8 mouse cellular contexts compared by ENCODE assay signal in the genomic region with DNA sequence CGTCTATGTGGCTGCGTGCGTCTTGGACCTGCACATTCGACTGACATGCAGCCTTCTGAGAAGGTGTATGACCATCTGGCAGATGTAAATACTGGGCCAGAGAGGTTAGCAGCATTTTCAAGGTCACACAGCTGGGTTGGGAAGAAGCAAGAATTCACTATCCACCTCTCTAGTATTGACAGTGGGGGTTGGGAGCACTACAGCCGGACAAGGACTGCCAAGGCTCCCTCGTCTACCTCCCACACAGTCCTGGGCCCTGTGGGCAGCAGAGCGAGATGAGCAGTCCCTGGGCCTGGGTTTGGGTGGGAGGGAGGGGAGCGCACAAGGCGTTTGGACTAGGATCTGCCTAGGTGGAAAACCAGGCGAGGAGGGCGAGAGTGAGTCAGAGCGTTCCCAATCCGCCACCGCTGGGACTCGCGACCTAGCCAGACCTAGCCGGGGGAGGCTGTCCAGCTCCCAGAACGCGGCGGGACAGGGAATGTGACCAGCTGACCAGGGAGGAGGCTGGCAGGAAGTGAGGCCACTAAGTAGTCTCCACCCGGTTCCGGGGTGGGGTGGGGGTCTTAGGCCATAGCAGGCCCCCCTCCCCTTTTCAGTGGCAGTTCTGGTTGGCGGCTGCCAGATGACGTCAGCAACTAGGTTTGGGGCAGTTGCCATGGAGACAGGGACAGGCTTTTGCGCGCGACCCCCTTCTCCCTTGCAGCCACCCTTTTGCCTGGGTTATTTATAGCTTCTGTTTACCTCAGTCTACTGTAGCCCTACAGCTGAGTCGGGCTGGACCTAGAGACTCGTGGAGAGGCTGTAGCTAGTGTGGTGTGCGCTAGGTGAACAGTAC. TPM values are rescaled to one million over a fixed set of nuclear protein-coding genes. Genes with fewer than 3 reads are reported as not detected.
DNase-seq lines count a peak whose midpoint lies in the region; ATAC-seq and TF ChIP-seq lines count a peak whose summit lies in the region.

No protein-coding gene starts in this region.

- no peaks in the 10 kb centered on the region for H3K9me3 ChIP-seq in heart, embryonic 11.5 days (replicated peaks; ENCODE audit: control insufficient read depth, low read length)
- no peaks in the 10 kb centered on the region for H3K9me3 ChIP-seq in kidney, embryonic 15.5 days (replicated peaks)

- H3K4me3 ChIP-seq in bone marrow, adult 2 months (replicated peaks; ENCODE audit: control insufficient read depth, low read depth, low read length): peak overlapping the region; percentile 83
- peak overlapping the region; percentile 89 for H3K4me3 ChIP-seq in embryonic fibroblast, embryonic 13.5 days (ENCODE audit: insufficient read depth, low read length)
- H3K4me3 ChIP-seq in heart, embryonic 11.5 days (ENCODE audit: low read depth, low read length): peak overlapping the region; percentile 67
- H3K4me3 ChIP-seq in kidney, embryonic 15.5 days (replicated peaks): peak overlapping the region; percentile 81
- peak overlapping the region; percentile 71 for H3K4me3 ChIP-seq in liver, adult 2 months (ENCODE audit: insufficient read depth, low read depth, low read length)

- peak; percentile 30; the same call in 1 of the 2 replicates for TF ChIP-seq POLR2A in bone marrow, adult 2 months (IDR thresholded peaks at IDR 0.05; ENCODE audit: borderline replicate concordance, control insufficient read depth, low read depth, low read length)
- TF ChIP-seq POLR2A in embryonic fibroblast, embryonic 13.5 days (IDR thresholded peaks at IDR 0.05; ENCODE audit: low read depth, low read length): peak; percentile 85
- peak; percentile 73 for TF ChIP-seq POLR2A in liver, adult 2 months (IDR thresholded peaks at IDR 0.05; ENCODE audit: extremely low read depth, insufficient read depth, low read length)

- H3K4me2 ChIP-seq in heart, embryonic 11.5 days: peak overlapping the region; percentile 81
- peak overlapping the region; percentile 83 for H3K4me2 ChIP-seq in kidney, embryonic 15.5 days

- 1% methylated on average over 30 of the region's 30 CpGs for WGBS in bone marrow, adult 2 months
- WGBS in heart, embryonic 11.5 days (ENCODE audit: insufficient replicate concordance): 2% methylated on average over 28 of the region's 30 CpGs
- under 1% methylated on average over 30 of the region's 30 CpGs for WGBS in kidney, embryonic 15.5 days
- 3% methylated on average over 30 of the region's 30 CpGs for WGBS in liver, adult 2 months

- DNase-seq in 416B (ENCODE audit: low read depth): peak; percentile 90
- DNase-seq in liver, adult 2 months (ENCODE audit: extremely low read depth, low read depth, low spot score): peak; percentile 67
- DNase-seq in splenic B cell, adult 2 months (ENCODE audit: low read depth, low spot score): peak; percentile 77

- H3K36me3 ChIP-seq in heart, embryonic 11.5 days (ENCODE audit: control insufficient read depth, insufficient read depth, low read length): no peaks in the 10 kb centered on the region
- peaks cover 5% of the 10 kb centered on the region; the same call in 1 of the 2 replicates for H3K36me3 ChIP-seq in kidney, embryonic 15.5 days
- H3K36me3 ChIP-seq in liver, adult 2 months (ENCODE audit: control insufficient read depth, insufficient read depth, low read length): no peaks in the 10 kb centered on the region
- no peaks in the 10 kb centered on the region for H3K36me3 ChIP-seq in splenic B cell, adult 2 months (ENCODE audit: control insufficient read depth, insufficient read depth, low read length, poor library complexity, severe bottlenecking)

- no peaks in the 10 kb centered on the region for H3K27me3 ChIP-seq in heart, embryonic 11.5 days (ENCODE audit: control insufficient read depth, insufficient read depth, low read length)
- no peaks in the 10 kb centered on the region for H3K27me3 ChIP-seq in kidney, embryonic 15.5 days
- no peaks in the 10 kb centered on the region for H3K27me3 ChIP-seq in liver, adult 2 months (ENCODE audit: control insufficient read depth, insufficient read depth, low read length)
- no peaks in the 10 kb centered on the region for H3K27me3 ChIP-seq in splenic B cell, adult 2 months (ENCODE audit: control insufficient read depth, insufficient read depth, low read length, poor library complexity, severe bottlenecking)

- peaks cover 16% of the 10 kb centered on the region for H3K4me1 ChIP-seq in bone marrow, adult 2 months (ENCODE audit: control insufficient read depth, insufficient read depth, low read length)
- H3K4me1 ChIP-seq in embryonic fibroblast, embryonic 13.5 days (ENCODE audit: control insufficient read depth, insufficient read depth, low read length): peaks cover 1% of the 10 kb centered on the region; the same call in 1 of the 2 replicates
- H3K4me1 ChIP-seq in heart, embryonic 11.5 days (ENCODE audit: control insufficient read depth, insufficient read depth, low read length): peaks cover 22% of the 10 kb centered on the region
- peaks cover 48% of the 10 kb centered on the region for H3K4me1 ChIP-seq in kidney, embryonic 15.5 days
- H3K4me1 ChIP-seq in liver, adult 2 months (ENCODE audit: control insufficient read depth, insufficient read depth, low read length): peaks cover 9% of the 10 kb centered on the region

- peak overlapping the region; percentile 84 for H3K9ac ChIP-seq in heart, embryonic 11.5 days (ENCODE audit: low read depth, low read length)
- peak overlapping the region; percentile 89 for H3K9ac ChIP-seq in kidney, embryonic 15.5 days
- peak overlapping the region; percentile 77 for H3K9ac ChIP-seq in liver, adult 2 months (ENCODE audit: low read depth, low read length)

- peaks cover 13% of the 10 kb centered on the region for H3K79me2 ChIP-seq in liver, adult 2 months (ENCODE audit: control insufficient read depth, insufficient read depth, low read length)

- peak; percentile 69 for ATAC-seq in heart, embryonic 11.5 days (replicated peaks; ENCODE audit: insufficient number of reproducible peaks, low FRiP score, low TSS enrichment)
- peak; percentile 85 for ATAC-seq in kidney, embryonic 15.5 days (replicated peaks; ENCODE audit: low FRiP score)
- peak; percentile 23; the same call in 1 of the 2 replicates for ATAC-seq in monocyte, adult 5-6 weeks (replicated peaks; ENCODE audit: insufficient number of reproducible peaks, low FRiP score, low TSS enrichment, poor library complexity, severe bottlenecking)

- H3K27ac ChIP-seq in bone marrow, adult 2 months (ENCODE audit: control insufficient read depth, insufficient read depth, low read depth, low read length, poor library complexity): peak overlapping the region; percentile 88
- peak overlapping the region; percentile 87 for H3K27ac ChIP-seq in embryonic fibroblast, embryonic 13.5 days (ENCODE audit: insufficient read depth, low read length)
- H3K27ac ChIP-seq in heart, embryonic 11.5 days (ENCODE audit: low read depth, low read length): peak overlapping the region; percentile 94
- peak overlapping the region; percentile 95 for H3K27ac ChIP-seq in kidney, embryonic 15.5 days
- H3K27ac ChIP-seq in liver, adult 2 months (replicated peaks; ENCODE audit: insufficient read depth, low read depth, low read length): peak overlapping the region; percentile 79

- no peak for TF ChIP-seq CTCF in bone marrow, adult 2 months (IDR thresholded peaks at IDR 0.05; ENCODE audit: control insufficient read depth, insufficient read depth, low read length)
- no peak for TF ChIP-seq CTCF in embryonic fibroblast, embryonic 13.5 days (IDR thresholded peaks at IDR 0.05; ENCODE audit: borderline replicate concordance, insufficient read depth, low read length)
- no peak for TF ChIP-seq CTCF in liver, adult 2 months (IDR thresholded peaks at IDR 0.05; ENCODE audit: low read depth, low read length)

RNA-seq across cellular contexts. Expression of a gene that starts 1.4 kb away (rescaled TPM):
- 11.9 and 23.1 TPM in 2 replicates for polyA plus RNA-seq in bone marrow, adult 2 months (2011; ENCODE audit: insufficient read depth, insufficient read length, low replicate concordance, missing spikeins)
- polyA plus RNA-seq in embryonic fibroblast, embryonic 13.5 days (2011; ENCODE audit: insufficient read length, low read depth, missing spikeins): 31.7 and 40.8 TPM in 2 replicates
- polyA plus RNA-seq in heart, embryonic 11.5 days (2014; fragmentation: Nextera tagmentation; extraction: Ambion mirVana): 23.6 and 27.9 TPM in 2 replicates
- polyA plus RNA-seq in kidney, embryonic 15.5 days (2015; fragmentation: Nextera tagmentation; extraction: Ambion mirVana): 33.3 and 39.5 TPM in 2 replicates
- total RNA-seq in liver, adult 2 months (2014; rRNA removed): 1.3 and 2.6 TPM in 2 replicates
- 5.5 and 7.4 TPM in 2 replicates for polyA plus RNA-seq in liver, adult 2 months (2012; rRNA removed)
- total RNA-seq in monocyte, adult 5-6 weeks (2017): 0.64 to 6.4 TPM (median 1.2 TPM) in 3 replicates

RNA-seq across cellular contexts. Expression of a gene that starts 30.0 kb away (rescaled TPM):
- 77.0 and 79.4 TPM in 2 replicates for polyA plus RNA-seq in bone marrow, adult 2 months (2011; ENCODE audit: insufficient read depth, insufficient read length, low replicate concordance, missing spikeins)
- 55.2 and 69.7 TPM in 2 replicates for polyA plus RNA-seq in embryonic fibroblast, embryonic 13.5 days (2011; ENCODE audit: insufficient read length, low read depth, missing spikeins)
- 53.9 and 66.3 TPM in 2 replicates for polyA plus RNA-seq in heart, embryonic 11.5 days (2014; fragmentation: Nextera tagmentation; extraction: Ambion mirVana)
- 134 TPM in 2 replicates for polyA plus RNA-seq in kidney, embryonic 15.5 days (2015; fragmentation: Nextera tagmentation; extraction: Ambion mirVana)
- 14.6 and 15.6 TPM in 2 replicates for total RNA-seq in liver, adult 2 months (2014; rRNA removed)
- polyA plus RNA-seq in liver, adult 2 months (2012; rRNA removed): 6.6 TPM in 2 replicates
- total RNA-seq in monocyte, adult 5-6 weeks (2017): 75.1 to 125 TPM (median 91.9 TPM) in 3 replicates

RNA-seq across cellular contexts. Expression of a gene that starts 30.8 kb away (rescaled TPM):
- not detected in 2 replicates for polyA plus RNA-seq in bone marrow, adult 2 months (2011; ENCODE audit: insufficient read depth, insufficient read length, low replicate concordance, missing spikeins)
- polyA plus RNA-seq in embryonic fibroblast, embryonic 13.5 days (2011; ENCODE audit: insufficient read length, low read depth, missing spikeins): not detected in 2 replicates
- polyA plus RNA-seq in heart, embryonic 11.5 days (2014; fragmentation: Nextera tagmentation; extraction: Ambion mirVana): 0.50 and 0.84 TPM in 2 replicates
- 0.83 and 1.1 TPM in 2 replicates for polyA plus RNA-seq in kidney, embryonic 15.5 days (2015; fragmentation: Nextera tagmentation; extraction: Ambion mirVana)
- not detected in 2 replicates for total RNA-seq in liver, adult 2 months (2014; rRNA removed)
- polyA plus RNA-seq in liver, adult 2 months (2012; rRNA removed): not detected in 2 replicates
- total RNA-seq in monocyte, adult 5-6 weeks (2017): 3.6 to 4.9 TPM in 2 of 3 replicates, not detected in the other

RNA-seq across cellular contexts. Expression of a gene that starts 40.6 kb away (rescaled TPM):
- polyA plus RNA-seq in bone marrow, adult 2 months (2011; ENCODE audit: insufficient read depth, insufficient read length, low replicate concordance, missing spikeins): 37.5 and 58.3 TPM in 2 replicates
- polyA plus RNA-seq in embryonic fibroblast, embryonic 13.5 days (2011; ENCODE audit: insufficient read length, low read depth, missing spikeins): 134 and 138 TPM in 2 replicates
- 80.7 and 86.3 TPM in 2 replicates for polyA plus RNA-seq in heart, embryonic 11.5 days (2014; fragmentation: Nextera tagmentation; extraction: Ambion mirVana)
- 85.8 and 88.3 TPM in 2 replicates for polyA plus RNA-seq in kidney, embryonic 15.5 days (2015; fragmentation: Nextera tagmentation; extraction: Ambion mirVana)
- total RNA-seq in liver, adult 2 months (2014; rRNA removed): 63.5 and 85.9 TPM in 2 replicates
- 77.2 and 82.0 TPM in 2 replicates for polyA plus RNA-seq in liver, adult 2 months (2012; rRNA removed)
- total RNA-seq in monocyte, adult 5-6 weeks (2017): 62.8 to 77.2 TPM (median 68.8 TPM) in 3 replicates

Comparison
In these comparisons a context has a peak if more than half of its experiments do, and no peak if none do; other contexts are left out.
1. Peak in every context shown above with its lines: DNase-seq, ATAC-seq, H3K4me3 ChIP-seq and H3K27ac ChIP-seq.
2. POLR2A ChIP-seq: peak in every context shown above with its lines; median percentile 85 in embryonic fibroblast, embryonic 13.5 days; 73 in liver, adult 2 months; 30 in bone marrow, adult 2 months.
3. ATAC-seq: peak in every context shown above with its lines; median percentile 85 in kidney, embryonic 15.5 days; 69 in heart, embryonic 11.5 days; 23 in monocyte, adult 5-6 weeks.